In genomic region chr16:25779964-25780363, GRCm38 (mm10) we compare ENCODE assay signal across 22 mouse cellular contexts.
DNase-seq lines count a peak whose midpoint lies in the region; ATAC-seq and TF ChIP-seq lines count a peak whose summit lies in the region.
"Had no signal": no experiment of that assay in that cellular context is flagged by ENCODE, and none has a peak within 500 bp of the region (broad histone marks: within the 10 kb centered on the region; RNA-seq: fewer than 3 reads in every experiment).

No protein-coding gene starts in this region.

- peak; percentile 65 for ATAC-seq in lung, embryonic 16.5 days (ENCODE audit: low read depth)
- no peak for ATAC-seq in stomach, postnatal 0 days (ENCODE audit: low FRiP score, low TSS enrichment)
- no peak for ATAC-seq in midbrain, embryonic 13.5 days
- ATAC-seq: forebrain, postnatal 0 days; midbrain, embryonic 16.5 days had no signal

- 42% methylated on average over 4 of the region's 4 CpGs for WGBS in lung, embryonic 16.5 days
- 51% methylated on average over 4 of the region's 4 CpGs for WGBS in stomach, postnatal 0 days
- WGBS in midbrain, embryonic 13.5 days = 33% methylated on average over 4 of the region's 4 CpGs
- WGBS in forebrain, embryonic 10.5 days = 49% methylated on average over 4 of the region's 4 CpGs

- no peaks in the 10 kb centered on the region for H3K36me3 ChIP-seq in lung, embryonic 16.5 days (ENCODE audit: control insufficient read depth, insufficient read depth, low read length)
- no peaks in the 10 kb centered on the region for H3K36me3 ChIP-seq in stomach, postnatal 0 days (ENCODE audit: control insufficient read depth, insufficient read depth, low read length)
- no peaks in the 10 kb centered on the region for H3K36me3 ChIP-seq in midbrain, embryonic 13.5 days
- H3K36me3 ChIP-seq in forebrain, embryonic 10.5 days (replicated peaks) = no peaks in the 10 kb centered on the region
- H3K36me3 ChIP-seq: hindbrain, embryonic 15.5 days; kidney, embryonic 15.5 days had no signal

- no peaks in the 10 kb centered on the region for H3K9me3 ChIP-seq in lung, embryonic 16.5 days (ENCODE audit: control insufficient read depth, low read length)
- no peaks in the 10 kb centered on the region for H3K9me3 ChIP-seq in stomach, postnatal 0 days (ENCODE audit: control insufficient read depth, low read length)
- no peaks in the 10 kb centered on the region for H3K9me3 ChIP-seq in midbrain, embryonic 13.5 days
- H3K9me3 ChIP-seq in forebrain, embryonic 10.5 days = no peaks in the 10 kb centered on the region
- H3K9me3 ChIP-seq: hindbrain, embryonic 15.5 days; kidney, embryonic 15.5 days had no signal

- no peak overlapping the region for H3K4me2 ChIP-seq in lung, embryonic 16.5 days (ENCODE audit: low read depth, low read length)
- no peak overlapping the region for H3K4me2 ChIP-seq in stomach, postnatal 0 days (replicated peaks; ENCODE audit: low read depth)
- no peak overlapping the region for H3K4me2 ChIP-seq in midbrain, embryonic 13.5 days (replicated peaks)
- H3K4me2 ChIP-seq: hindbrain, embryonic 15.5 days; kidney, embryonic 15.5 days; liver, embryonic 11.5 days had no signal

- H3K27me3 ChIP-seq in lung, embryonic 16.5 days (ENCODE audit: control insufficient read depth, insufficient read depth, low read depth, low read length) = no peaks in the 10 kb centered on the region
- no peaks in the 10 kb centered on the region for H3K27me3 ChIP-seq in stomach, postnatal 0 days (ENCODE audit: control insufficient read depth, insufficient read depth, low read length)
- no peaks in the 10 kb centered on the region for H3K27me3 ChIP-seq in midbrain, embryonic 13.5 days
- H3K27me3 ChIP-seq in forebrain, embryonic 10.5 days (ENCODE audit: poor library complexity, severe bottlenecking) = no peaks in the 10 kb centered on the region
- H3K27me3 ChIP-seq: hindbrain, embryonic 15.5 days; kidney, embryonic 15.5 days had no signal

- no peak overlapping the region for H3K4me3 ChIP-seq in lung, embryonic 16.5 days (ENCODE audit: low read length)
- H3K4me3 ChIP-seq in stomach, postnatal 0 days (ENCODE audit: low read depth, low read length) = no peak overlapping the region
- H3K4me3 ChIP-seq in midbrain, embryonic 13.5 days (replicated peaks) = no peak overlapping the region
- no peak overlapping the region for H3K4me3 ChIP-seq in forebrain, embryonic 10.5 days
- H3K4me3 ChIP-seq: hindbrain, embryonic 15.5 days; kidney, embryonic 15.5 days; left cerebral cortex, adult 2 months; myocyte had no signal

- H3K9ac ChIP-seq in lung, embryonic 16.5 days (ENCODE audit: low read length) = no peak overlapping the region
- H3K9ac ChIP-seq in stomach, postnatal 0 days (ENCODE audit: low read length) = no peak overlapping the region
- no peak overlapping the region for H3K9ac ChIP-seq in midbrain, embryonic 13.5 days (replicated peaks)
- H3K9ac ChIP-seq: forebrain, postnatal 0 days; hindbrain, embryonic 15.5 days; kidney, embryonic 15.5 days had no signal

- no peak overlapping the region for H3K27ac ChIP-seq in lung, embryonic 16.5 days (ENCODE audit: low read length)
- 0 out of 2 replicates have a peak overlapping the region, but pooled peaks have one; percentile 36 for H3K27ac ChIP-seq in stomach, postnatal 0 days (replicated peaks)
- H3K27ac ChIP-seq in midbrain, embryonic 13.5 days = no peak overlapping the region
- H3K27ac ChIP-seq in forebrain, embryonic 10.5 days = no peak overlapping the region
- H3K27ac ChIP-seq: hindbrain, embryonic 15.5 days; kidney, embryonic 15.5 days; left cerebral cortex, adult 2 months had no signal

- no peak for TF ChIP-seq CTCF in stomach, postnatal 0 days (IDR thresholded peaks at IDR 0.05; ENCODE audit: low read depth)

- peak; percentile 51 for DNase-seq in embryo, embryonic 10 days (ENCODE audit: low spot score)
- DNase-seq in embryo, embryonic 10.5 days (ENCODE audit: low spot score) = no peak
- DNase-seq in lung, postnatal 4 days = no peak
- peak; percentile 31 for DNase-seq in forelimb bud, embryonic 11.5 days (ENCODE audit: low read depth, low spot score)
- DNase-seq in stomach, postnatal 0 days (ENCODE audit: low spot score) = no peak
- no peak for DNase-seq in forebrain, embryonic 10.5 days (ENCODE audit: extremely low spot score, low spot score)
- DNase-seq: adrenal gland, postnatal 14 days; cerebellum, adult 8-10 months; cerebellum, postnatal 36 days; forebrain, postnatal 0 days; gastrocnemius, postnatal 36 days; kidney, adult 11 months; left cerebral cortex, postnatal 4 days; lung, postnatal 36 days had no signal

- TF ChIP-seq EP300 in stomach, postnatal 0 days (optimal IDR thresholded peaks at IDR 0.05) = peak; percentile 29

- H3K4me1 ChIP-seq in lung, embryonic 16.5 days (replicated peaks; ENCODE audit: control insufficient read depth, insufficient read depth, low read length) = no peaks in the 10 kb centered on the region; the same call in 1 of the 2 replicates
- H3K4me1 ChIP-seq in stomach, postnatal 0 days (replicated peaks; ENCODE audit: control insufficient read depth, insufficient read depth) = no peaks in the 10 kb centered on the region
- H3K4me1 ChIP-seq in midbrain, embryonic 13.5 days (replicated peaks) = no peaks in the 10 kb centered on the region; the same call in 1 of the 2 replicates
- H3K4me1 ChIP-seq in forebrain, embryonic 10.5 days = peaks cover under 1% of the 10 kb centered on the region; the same call in 1 of the 2 replicates
- H3K4me1 ChIP-seq: hindbrain, embryonic 15.5 days; kidney, embryonic 15.5 days had no signal

Comparison
In these comparisons a context has a peak if more than half of its experiments do, and no peak if none do; other contexts are left out.
1. DNase-seq: peak in embryo, embryonic 10 days (single experiment) and forelimb bud, embryonic 11.5 days (single experiment); none in embryo, embryonic 10.5 days (single experiment), lung, postnatal 4 days (0 of 2), stomach, postnatal 0 days (single experiment) and forebrain, embryonic 10.5 days (single experiment).